Mouse (Mus musculus): ENCODE results near the gene Slc38a2. TPM values are rescaled to one million over a fixed set of nuclear protein-coding genes. Genes with fewer than 3 reads are reported as not detected.

Gene Slc38a2
- polyA plus RNA-seq, 1 experiment from 2014 or later = 190 TPM

DNA sequence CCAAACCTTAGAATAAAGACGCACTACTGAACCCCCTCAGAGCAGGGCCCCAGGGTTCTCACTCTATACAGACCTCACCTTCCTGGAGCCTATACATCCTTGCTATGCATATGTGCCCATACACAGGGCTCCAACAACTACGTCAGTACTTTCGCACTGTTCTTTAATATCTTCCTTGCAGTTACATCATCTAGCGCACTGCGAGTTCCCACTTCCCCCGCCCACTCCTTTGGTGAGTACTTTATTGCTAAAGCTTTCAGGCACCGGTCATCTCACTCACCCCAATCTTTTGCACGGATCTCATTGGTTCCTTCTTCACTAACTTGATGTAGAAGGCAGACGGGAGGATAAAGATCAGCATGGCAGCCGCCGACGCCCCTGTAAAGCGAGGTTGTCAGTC is 8.7 kb downstream of the Slc38a2 start:
- Histone ChIP-seq H3K36me3 (peaks cover 81% of the 10 kb centered on the region), H3K4me1 (peaks cover 4% of the 10 kb centered on the region; the same call in 1 of the 2 replicates), H3K9me3 (no peaks in the 10 kb centered on the region), H3K27me3 (no peaks in the 10 kb centered on the region), H3K4me2 (replicated peaks) (no peak overlapping the region), H3K27ac (replicated peaks) (no peak overlapping the region), H3K9ac (replicated peaks) (no peak overlapping the region), H3K4me3 (no peak overlapping the region)
- 95% methylated on average over 13 of the region's 13 CpGs for WGBS
- ATAC-seq (ENCODE audit: low FRiP score, low read depth) = no peak

GRCm38 (mm10) chr15:96689919-96690318 is 9.6 kb downstream of the Slc38a2 start:
- Histone ChIP-seq H3K4me2 (replicated peaks) (no peak overlapping the region), H3K4me3 (no peak overlapping the region), H3K9me3 (no peaks in the 10 kb centered on the region), H3K4me1 (no peaks in the 10 kb centered on the region), H3K27ac (replicated peaks) (no peak overlapping the region), H3K9ac (replicated peaks) (no peak overlapping the region), H3K36me3 (peaks cover 72% of the 10 kb centered on the region), H3K27me3 (no peaks in the 10 kb centered on the region)
- ATAC-seq (ENCODE audit: low FRiP score, low read depth) = no peak
- 93% methylated on average over 9 of the region's 9 CpGs for WGBS

GRCm38 (mm10) chr15:96688784-96689318 is 10.7 kb downstream of the Slc38a2 start:
- Histone ChIP-seq H3K4me2 (replicated peaks) (no peak overlapping the region), H3K27me3 (no peaks in the 10 kb centered on the region), H3K9me3 (no peaks in the 10 kb centered on the region), H3K36me3 (peaks cover 62% of the 10 kb centered on the region), H3K4me1 (peaks cover 2% of the 10 kb centered on the region; the same call in 1 of the 2 replicates), H3K27ac (replicated peaks) (no peak overlapping the region), H3K9ac (replicated peaks) (no peak overlapping the region), H3K4me3 (no peak overlapping the region)
- 94% methylated on average over 12 of the region's 12 CpGs for WGBS
- no peak for ATAC-seq (ENCODE audit: low FRiP score, low read depth)

- Histone ChIP-seq H3K27me3 (no peaks in the 10 kb centered on the region), H3K27ac (replicated peaks) (no peak overlapping the region), H3K4me1 (peaks cover 2% of the 10 kb centered on the region; the same call in 1 of the 2 replicates), H3K9ac (replicated peaks) (no peak overlapping the region), H3K36me3 (peaks cover 54% of the 10 kb centered on the region), H3K4me2 (replicated peaks) (no peak overlapping the region), H3K4me3 (no peak overlapping the region), H3K9me3 (no peaks in the 10 kb centered on the region)
- no peak for ATAC-seq (ENCODE audit: low FRiP score, low read depth)
- WGBS = 86% methylated on average over 6 of the region's 6 CpGs
Measured at GRCm38 (mm10) chr15:96688036-96688435, 11.5 kb downstream of the Slc38a2 start.

DNA sequence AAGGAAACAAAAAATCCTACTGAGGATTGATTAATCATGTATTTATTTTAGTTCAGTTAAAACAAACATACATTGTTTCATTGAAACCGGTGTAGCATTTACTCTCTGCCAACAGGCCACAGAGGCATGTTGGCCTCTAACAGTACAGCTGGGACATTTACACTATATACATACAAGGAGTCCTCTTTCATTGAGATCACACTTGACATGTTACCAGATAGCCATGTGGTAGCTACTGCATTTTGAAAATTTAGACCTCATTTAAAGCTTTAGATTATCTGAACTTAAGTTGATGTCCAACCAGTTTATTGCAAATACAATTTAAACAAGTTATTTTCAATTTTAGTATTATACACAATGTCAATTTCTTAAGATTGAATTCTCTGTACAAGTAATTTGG is 12.2 kb downstream of the Slc38a2 start:
- H3K4me1 ChIP-seq = peaks cover 2% of the 10 kb centered on the region; the same call in 1 of the 2 replicates
- ATAC-seq (ENCODE audit: low FRiP score, low read depth) = no peak
- no peaks in the 10 kb centered on the region for H3K27me3 ChIP-seq
- no peak overlapping the region for H3K4me3 ChIP-seq
- WGBS = 69% methylated on average over 1 of the region's 1 CpGs
- H3K4me2 ChIP-seq (replicated peaks) = no peak overlapping the region
- peaks cover 47% of the 10 kb centered on the region for H3K36me3 ChIP-seq
- H3K9me3 ChIP-seq = no peaks in the 10 kb centered on the region
- no peak overlapping the region for H3K9ac ChIP-seq (replicated peaks)
- H3K27ac ChIP-seq (replicated peaks) = no peak overlapping the region

DNA sequence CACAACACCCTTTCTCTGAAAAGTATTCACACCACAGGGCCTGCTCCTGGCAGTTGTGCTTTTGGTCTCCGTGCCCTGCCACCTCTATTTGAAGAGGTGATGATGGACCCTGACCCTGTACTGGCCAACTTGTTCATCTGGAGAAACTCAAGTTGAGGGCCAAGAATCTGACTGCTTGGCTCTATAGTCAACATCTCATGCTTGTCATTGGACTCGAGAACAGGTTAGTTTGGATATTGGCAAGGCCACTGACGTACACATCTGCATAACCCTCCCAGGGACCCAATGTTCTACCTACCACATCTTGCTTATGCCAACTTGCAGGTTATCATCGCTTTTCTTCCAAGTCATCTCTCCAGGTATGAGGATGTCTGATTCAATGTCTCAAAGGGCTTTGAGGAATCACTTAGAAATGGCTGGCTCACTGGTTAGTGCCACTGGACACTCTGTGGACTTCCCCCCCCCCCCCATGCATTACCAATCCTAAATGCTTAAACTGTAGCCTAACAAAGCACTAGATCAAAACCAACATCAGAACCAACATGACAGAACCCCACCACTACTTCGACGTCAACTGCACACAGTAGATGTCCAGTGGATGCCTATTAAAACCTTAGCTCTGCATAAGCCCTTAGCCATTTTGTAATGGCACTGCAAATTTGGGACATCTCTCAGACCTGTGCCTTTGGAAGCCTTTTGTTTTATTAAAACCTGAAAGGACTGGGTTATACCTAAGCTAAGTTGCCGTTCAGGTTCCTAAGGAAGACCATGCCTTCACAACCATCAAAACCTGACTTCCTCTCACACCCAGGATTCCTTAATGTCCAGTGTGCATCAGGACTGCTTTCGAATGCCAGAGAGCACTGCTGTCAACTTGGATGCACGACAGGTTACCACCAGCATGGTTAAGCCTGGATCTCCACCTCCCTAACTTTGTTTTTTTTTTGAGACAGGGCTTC is 13.1 kb downstream of the Slc38a2 start:
- WGBS = 88% methylated on average over 9 of the region's 9 CpGs
- Histone ChIP-seq H3K9ac (replicated peaks) (no peak overlapping the region), H3K4me1 (peaks cover 2% of the 10 kb centered on the region; the same call in 1 of the 2 replicates), H3K36me3 (peaks cover 38% of the 10 kb centered on the region), H3K27ac (replicated peaks) (no peak overlapping the region), H3K27me3 (no peaks in the 10 kb centered on the region), H3K4me2 (replicated peaks) (no peak overlapping the region), H3K4me3 (no peak overlapping the region), H3K9me3 (no peaks in the 10 kb centered on the region)
- ATAC-seq (ENCODE audit: low FRiP score, low read depth) = no peak

DNA sequence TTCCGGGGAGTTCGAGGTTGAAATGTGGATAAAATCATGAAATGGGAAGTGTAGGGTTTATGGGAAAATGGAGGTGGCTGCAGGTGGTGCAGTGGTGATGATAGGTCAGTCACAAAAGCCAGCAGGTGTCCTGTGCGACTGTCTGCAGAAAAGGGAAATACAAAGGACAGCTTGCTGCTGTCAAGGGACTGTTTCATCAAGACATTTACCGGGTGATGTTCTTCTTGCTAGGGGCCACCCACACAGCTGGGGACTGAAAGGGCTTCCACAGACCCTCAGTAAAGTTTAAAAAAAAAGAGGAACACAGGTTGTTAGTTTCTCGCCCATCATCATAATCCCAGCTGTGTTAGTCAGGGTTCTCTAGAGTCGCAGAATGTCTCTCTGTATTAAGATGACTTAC is 14.3 kb downstream of the Slc38a2 start:
- whole genome bisulfite sequencing = 69% methylated on average over 6 of the region's 6 CpGs

DNA sequence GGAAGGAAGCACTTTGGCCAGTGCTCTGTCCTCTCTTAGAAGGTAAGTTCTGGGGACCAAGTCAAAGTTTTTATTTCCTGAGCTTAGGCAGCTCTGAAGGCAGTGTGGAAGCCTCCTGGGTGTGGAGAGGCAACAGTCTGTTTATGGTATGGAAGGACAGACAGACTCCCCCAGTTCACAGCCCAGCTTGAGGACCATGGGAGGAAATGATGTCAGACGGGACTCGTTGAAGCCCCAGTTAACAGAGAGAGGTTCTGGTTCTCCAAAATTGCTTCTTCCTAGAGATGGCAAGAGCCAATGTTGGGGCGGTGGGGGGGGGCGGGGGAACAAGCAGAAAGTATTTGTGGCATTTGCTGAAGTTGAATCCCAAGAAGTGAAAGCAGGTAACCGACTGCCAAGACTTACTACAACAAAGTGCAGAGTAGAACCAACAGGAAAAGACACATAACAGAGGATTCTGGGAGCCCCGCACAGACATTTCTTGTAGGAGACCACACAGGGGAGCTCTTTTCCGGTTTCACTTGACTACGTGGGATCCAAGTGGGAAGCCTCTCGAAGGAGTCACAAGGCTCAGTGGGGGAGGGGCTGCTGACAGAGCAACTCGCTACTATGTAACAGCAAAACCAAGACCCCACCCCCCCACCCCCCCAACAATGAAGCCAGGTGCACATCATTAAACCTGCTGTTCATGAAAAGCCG is 15.2 kb downstream of the Slc38a2 start:
- ATAC-seq (ENCODE audit: low FRiP score, low read depth) = no peak
- peaks cover 2% of the 10 kb centered on the region; the same call in 1 of the 2 replicates for H3K4me1 ChIP-seq
- no peaks in the 10 kb centered on the region for H3K9me3 ChIP-seq
- H3K4me2 ChIP-seq (replicated peaks) = no peak overlapping the region
- H3K27me3 ChIP-seq = 0 out of 2 replicates have a peak, but pooled peaks cover 5% of the 10 kb centered on the region
- H3K27ac ChIP-seq (replicated peaks) = no peak overlapping the region
- no peak overlapping the region for H3K4me3 ChIP-seq
- no peak overlapping the region for H3K9ac ChIP-seq (replicated peaks)
- WGBS = 52% methylated on average over 11 of the region's 11 CpGs
- peaks cover 21% of the 10 kb centered on the region for H3K36me3 ChIP-seq

More for the DNA sequence above, 14.3 kb downstream of the Slc38a2 start:
- Histone ChIP-seq H3K36me3 (peaks cover 26% of the 10 kb centered on the region), H3K27me3 (no peaks in the 10 kb centered on the region), H3K9ac (replicated peaks) (no peak overlapping the region), H3K4me3 (no peak overlapping the region), H3K4me1 (peaks cover 2% of the 10 kb centered on the region; the same call in 1 of the 2 replicates), H3K4me2 (replicated peaks) (no peak overlapping the region), H3K27ac (replicated peaks) (no peak overlapping the region), H3K9me3 (no peaks in the 10 kb centered on the region)
- no peak for ATAC-seq (ENCODE audit: low FRiP score, low read depth)

- H3K9ac ChIP-seq (replicated peaks) = no peak overlapping the region
- H3K36me3 ChIP-seq = no peaks in the 10 kb centered on the region
- no peak overlapping the region for H3K27ac ChIP-seq (replicated peaks)
- no peaks in the 10 kb centered on the region for H3K9me3 ChIP-seq
- H3K4me3 ChIP-seq = no peak overlapping the region
- WGBS = 77% methylated on average over 19 of the region's 19 CpGs
- no peaks in the 10 kb centered on the region for H3K4me1 ChIP-seq
- H3K4me2 ChIP-seq (replicated peaks) = no peak overlapping the region
- 0 out of 2 replicates have a peak, but pooled peaks cover 5% of the 10 kb centered on the region for H3K27me3 ChIP-seq
- ATAC-seq (ENCODE audit: low FRiP score, low read depth) = no peak
Measured at GRCm38 (mm10) chr15:96678871-96679773, 20.4 kb downstream of the Slc38a2 start.

GRCm38 (mm10) chr15:96676518-96676917 is 23.0 kb downstream of the Slc38a2 start:
- Histone ChIP-seq H3K9me3 (no peaks in the 10 kb centered on the region), H3K27me3 (0 out of 2 replicates have a peak, but pooled peaks cover 5% of the 10 kb centered on the region), H3K4me3 (no peak overlapping the region), H3K36me3 (no peaks in the 10 kb centered on the region), H3K4me2 (replicated peaks) (no peak overlapping the region), H3K4me1 (no peaks in the 10 kb centered on the region), H3K27ac (replicated peaks) (no peak overlapping the region), H3K9ac (replicated peaks) (no peak overlapping the region)
- WGBS = 66% methylated on average over 10 of the region's 10 CpGs
- no peak for ATAC-seq (ENCODE audit: low FRiP score, low read depth)

GRCm38 (mm10) chr15:96675744-96676143 is 23.8 kb downstream of the Slc38a2 start:
- Histone ChIP-seq H3K9me3 (no peaks in the 10 kb centered on the region), H3K4me3 (no peak overlapping the region), H3K36me3 (no peaks in the 10 kb centered on the region), H3K9ac (replicated peaks) (no peak overlapping the region), H3K27me3 (0 out of 2 replicates have a peak, but pooled peaks cover 5% of the 10 kb centered on the region), H3K4me2 (replicated peaks) (no peak overlapping the region), H3K4me1 (no peaks in the 10 kb centered on the region), H3K27ac (replicated peaks) (no peak overlapping the region)
- 87% methylated on average over 15 of the region's 15 CpGs for whole genome bisulfite sequencing
- ATAC-seq (ENCODE audit: low FRiP score, low read depth) = no peak

Data from midbrain, embryonic 12.5 days (tissue).